Mouse (Mus musculus): ENCODE measurements at regions not wholly inside any gene's neighbourhood (a gene's known extent, or its start where the extent isn't known, plus 50 kb on each side); places are given as distances from the start of the nearest gene placed in this dataset.

GRCm38 (mm10) chr3:139989380-139989779 is 783.9 kb downstream of the Stpg2 start:
- Histone ChIP-seq H3K36me3 (ENCODE audit: control insufficient read depth in 1 of 2, insufficient read depth in 2 of 2, low read length in 2 of 2) (no peaks in the 10 kb centered on the region), H3K4me3 (ENCODE audit: control insufficient read depth in 1 of 2, insufficient read depth in 1 of 2, low read depth in 2 of 2, low read length in 2 of 2) (no peak overlapping the region), H3K79me2 (ENCODE audit: control insufficient read depth, insufficient read depth, low read length, poor library complexity) (no peaks in the 10 kb centered on the region), H3K27ac (ENCODE audit: control insufficient read depth, low read depth, low read length) (no peak overlapping the region), H3K9me3 (replicated peaks; ENCODE audit: insufficient read depth, low read length) (no peaks in the 10 kb centered on the region), H3K4me1 (ENCODE audit: control insufficient read depth in 1 of 2, insufficient read depth in 2 of 2, low read length in 2 of 2) (no peaks in the 10 kb centered on the region), H3K9ac (ENCODE audit: control insufficient read depth, low read depth, low read length, poor library complexity, severe bottlenecking) (no peak overlapping the region), H3K27me3 (ENCODE audit: control insufficient read depth in 1 of 2, insufficient read depth in 2 of 2, low read length in 2 of 2) (no peaks in the 10 kb centered on the region)
- TF ChIP-seq TAL1 (IDR thresholded peaks at IDR 0.05; ENCODE audit: low read length) (no peak), TCF12 (IDR thresholded peaks at IDR 0.05; ENCODE audit: low read depth, low read length) (no peak), SIN3A (IDR thresholded peaks at IDR 0.05; ENCODE audit: low read length) (no peak), POLR2A (IDR thresholded peaks at IDR 0.05; ENCODE audit: control insufficient read depth in 1 of 2, insufficient read depth in 1 of 2, low read depth in 1 of 2, low read length in 2 of 2, poor library complexity in 1 of 2) (no peak), ELF1 (IDR thresholded peaks at IDR 0.05; ENCODE audit: low read depth, low read length) (no peak), EP300 (IDR thresholded peaks at IDR 0.05; ENCODE audit: low read depth in 1 of 2, low read length in 2 of 2) (no peak), MAFK (IDR thresholded peaks at IDR 0.05; ENCODE audit: borderline replicate concordance, low read depth, low read length) (no peak), RAD21 (IDR thresholded peaks at IDR 0.05; ENCODE audit: low read depth, low read length) (no peak), JUND (IDR thresholded peaks at IDR 0.05; ENCODE audit: low read depth, low read length) (no peak), SMC3 (IDR thresholded peaks at IDR 0.05; ENCODE audit: low read depth, low read length) (no peak), RCOR1 (IDR thresholded peaks at IDR 0.05; ENCODE audit: low read depth, low read length) (no peak), CTCF (IDR thresholded peaks at IDR 0.05 in 2 of 3, conservative IDR thresholded peaks at IDR 0.05 in 1 of 3; ENCODE audit: control insufficient read depth in 1 of 3, insufficient read depth in 1 of 3, low read depth in 2 of 3, low read length in 3 of 3, poor library complexity in 1 of 3, severe bottlenecking in 1 of 3) (no peak), MAX (IDR thresholded peaks at IDR 0.05; ENCODE audit: low read length) (no peak), USF2 (IDR thresholded peaks at IDR 0.05; ENCODE audit: borderline replicate concordance in 1 of 2, insufficient read depth in 1 of 2, low read depth in 1 of 2, low read length in 2 of 2) (no peak), CHD2 (IDR thresholded peaks at IDR 0.05; ENCODE audit: low read length) (no peak)
- DNase-seq (ENCODE audit: low read depth, low spot score): no peak

- TF ChIP-seq UBTF (IDR thresholded peaks at IDR 0.05; ENCODE audit: borderline replicate concordance, insufficient read depth, low read depth, low read length) (no peak), ZC3H11A (IDR thresholded peaks at IDR 0.05; ENCODE audit: low read depth, low read length) (no peak), NRF1 (IDR thresholded peaks at IDR 0.05; ENCODE audit: insufficient read depth, low read depth, low read length, poor library complexity, severe bottlenecking) (no peak), BHLHE40 (IDR thresholded peaks at IDR 0.05; ENCODE audit: borderline replicate concordance, low read depth, low read length) (no peak), ELF1 (IDR thresholded peaks at IDR 0.05; ENCODE audit: low read depth, low read length) (no peak), CHD1 (IDR thresholded peaks at IDR 0.05; ENCODE audit: low read depth, low read length) (no peak), MAFK (IDR thresholded peaks at IDR 0.05; ENCODE audit: borderline replicate concordance, low read depth, low read length) (no peak), HCFC1 (IDR thresholded peaks at IDR 0.05; ENCODE audit: low read depth, low read length) (no peak), MEF2A (IDR thresholded peaks at IDR 0.05; ENCODE audit: extremely low read depth, insufficient replicate concordance, low read depth, low read length, poor library complexity, severe bottlenecking) (no peak), JUND (IDR thresholded peaks at IDR 0.05; ENCODE audit: low read depth, low read length) (no peak), RAD21 (IDR thresholded peaks at IDR 0.05; ENCODE audit: low read depth, low read length) (no peak)
Measured at GRCm38 (mm10) chr3:140012522-140012921, 807.0 kb downstream of the Stpg2 start.

More at GRCm38 (mm10) chr3:140012522-140012921, 807.0 kb downstream of the Stpg2 start:
- Histone ChIP-seq H3K4me3 (ENCODE audit: control insufficient read depth in 1 of 2, insufficient read depth in 1 of 2, low read depth in 2 of 2, low read length in 2 of 2) (no peak overlapping the region), H3K27ac (ENCODE audit: control insufficient read depth, low read depth, low read length) (no peak overlapping the region), H3K79me2 (ENCODE audit: control insufficient read depth, insufficient read depth, low read length, poor library complexity) (no peaks in the 10 kb centered on the region), H3K9me3 (replicated peaks; ENCODE audit: insufficient read depth, low read length) (no peaks in the 10 kb centered on the region), H3K4me1 (ENCODE audit: control insufficient read depth in 1 of 2, insufficient read depth in 2 of 2, low read length in 2 of 2) (no peaks in the 10 kb centered on the region), H3K9ac (ENCODE audit: control insufficient read depth, low read depth, low read length, poor library complexity, severe bottlenecking) (no peak overlapping the region), H3K36me3 (ENCODE audit: control insufficient read depth in 1 of 2, insufficient read depth in 2 of 2, low read length in 2 of 2) (no peaks in the 10 kb centered on the region), H3K27me3 (ENCODE audit: control insufficient read depth in 1 of 2, insufficient read depth in 2 of 2, low read length in 2 of 2) (no peaks in the 10 kb centered on the region)
- DNase-seq (ENCODE audit: low read depth, low spot score): no peak

All from MEL (cell line).